Mouse (Mus musculus): ENCODE results near the gene Zc3h12a. TPM values are rescaled to one million over a fixed set of nuclear protein-coding genes. Genes with fewer than 3 reads are reported as not detected.

Gene Zc3h12a
- polyA plus RNA-seq (2014; fragmentation: Nextera tagmentation; extraction: Ambion mirVana), result 0.31 and 0.45 TPM in 2 replicates

GRCm38 (mm10) chr4:125127305-125128084, at the start of gene Zc3h12a:
TSS of gene Zc3h12a (minus strand) at chr4:125127840.
- Histone ChIP-seq H3K4me2 (ENCODE audit: low read depth, low read length) (peak within 1 kb of the TSS; percentile 92), H3K9me3 (replicated peaks; ENCODE audit: control insufficient read depth, low read length) (no peaks in the 10 kb centered on the region), H3K4me3 (ENCODE audit: low read depth, low read length) (peak within 1 kb of the TSS; percentile 54), H3K9ac (replicated peaks; ENCODE audit: low read length) (peak within 1 kb of the TSS; percentile 27), H3K27me3 (ENCODE audit: control insufficient read depth, insufficient read depth, low read length) (no peaks in the 10 kb centered on the region; the same call in 1 of the 2 replicates), H3K27ac (replicated peaks; ENCODE audit: low read depth, low read length) (no peak within 1 kb of the TSS), H3K4me1 (ENCODE audit: control insufficient read depth, insufficient read depth, low read length) (no peaks in the 10 kb centered on the region), H3K36me3 (replicated peaks; ENCODE audit: control insufficient read depth, insufficient read depth, low read depth, low read length) (no peaks in the 10 kb centered on the region)
- WGBS, result 2% methylated on average over 62 of the region's 62 CpGs
- peak; percentile 90 for DNase-seq (ENCODE audit: low spot score)
- ATAC-seq (replicated peaks; ENCODE audit: insufficient number of reproducible peaks, low FRiP score, low TSS enrichment, low read depth), result peak; percentile 81

- H3K27ac ChIP-seq (replicated peaks; ENCODE audit: low read depth, low read length), result no peak overlapping the region
- no peaks in the 10 kb centered on the region for H3K27me3 ChIP-seq (ENCODE audit: control insufficient read depth, insufficient read depth, low read length)
- ATAC-seq (replicated peaks; ENCODE audit: insufficient number of reproducible peaks, low FRiP score, low TSS enrichment, low read depth) (no peak), DNase-seq (ENCODE audit: low spot score) (no peak)
- no peaks in the 10 kb centered on the region for H3K9me3 ChIP-seq (replicated peaks; ENCODE audit: control insufficient read depth, low read length)
- H3K36me3 ChIP-seq (replicated peaks; ENCODE audit: control insufficient read depth, insufficient read depth, low read depth, low read length), result no peaks in the 10 kb centered on the region
- H3K9ac ChIP-seq (replicated peaks; ENCODE audit: low read length), result no peak overlapping the region
- 29% methylated on average over 13 of the region's 13 CpGs for WGBS
- H3K4me3 ChIP-seq (ENCODE audit: low read depth, low read length), result no peak overlapping the region
- H3K4me2 ChIP-seq (ENCODE audit: low read depth, low read length), result no peak overlapping the region
- H3K4me1 ChIP-seq (ENCODE audit: control insufficient read depth, insufficient read depth, low read length), result no peaks in the 10 kb centered on the region
These were observed 49.1 kb upstream of the Zc3h12a start for GRCm38 (mm10) chr4:125176639-125177165.

GRCm38 (mm10) chr4:125176190-125176589, 48.5 kb upstream of the Zc3h12a start:
- H3K9me3 ChIP-seq (replicated peaks; ENCODE audit: control insufficient read depth, low read length), result no peaks in the 10 kb centered on the region
- no peak overlapping the region for H3K9ac ChIP-seq (replicated peaks; ENCODE audit: low read length)
- no peak overlapping the region for H3K4me2 ChIP-seq (ENCODE audit: low read depth, low read length)
- no peaks in the 10 kb centered on the region for H3K27me3 ChIP-seq (ENCODE audit: control insufficient read depth, insufficient read depth, low read length)
- DNase-seq (ENCODE audit: low spot score) (no peak), ATAC-seq (replicated peaks; ENCODE audit: insufficient number of reproducible peaks, low FRiP score, low TSS enrichment, low read depth) (no peak)
- H3K4me3 ChIP-seq (ENCODE audit: low read depth, low read length), result no peak overlapping the region
- H3K27ac ChIP-seq (replicated peaks; ENCODE audit: low read depth, low read length), result no peak overlapping the region
- H3K36me3 ChIP-seq (replicated peaks; ENCODE audit: control insufficient read depth, insufficient read depth, low read depth, low read length), result no peaks in the 10 kb centered on the region
- WGBS, result 85% methylated on average over 5 of the region's 5 CpGs
- no peaks in the 10 kb centered on the region for H3K4me1 ChIP-seq (ENCODE audit: control insufficient read depth, insufficient read depth, low read length)

DNA sequence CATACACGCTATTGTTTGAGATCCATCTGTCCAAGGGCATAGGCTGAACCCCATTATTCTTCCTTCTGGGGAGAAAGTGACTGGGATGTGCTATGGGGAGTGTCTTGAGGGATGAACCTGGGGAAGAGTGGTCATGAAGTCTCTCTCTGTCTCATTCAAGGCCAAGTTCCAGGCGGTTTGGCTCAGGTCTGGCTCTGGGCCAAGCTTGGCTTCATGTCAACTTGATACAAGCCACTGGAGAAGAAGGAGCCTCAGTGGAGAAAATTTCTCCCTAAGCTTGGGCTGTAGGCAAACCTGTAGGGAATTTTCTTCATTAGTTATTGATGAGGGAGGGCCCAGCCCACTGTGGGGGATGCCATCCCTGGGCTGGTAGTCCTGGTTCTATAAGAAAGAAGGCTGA, 48.0 kb upstream of the Zc3h12a start:
- Histone ChIP-seq H3K4me1 (ENCODE audit: control insufficient read depth, insufficient read depth, low read length) (no peaks in the 10 kb centered on the region), H3K36me3 (replicated peaks; ENCODE audit: control insufficient read depth, insufficient read depth, low read depth, low read length) (no peaks in the 10 kb centered on the region), H3K9me3 (replicated peaks; ENCODE audit: control insufficient read depth, low read length) (no peaks in the 10 kb centered on the region), H3K27me3 (ENCODE audit: control insufficient read depth, insufficient read depth, low read length) (no peaks in the 10 kb centered on the region), H3K27ac (replicated peaks; ENCODE audit: low read depth, low read length) (no peak overlapping the region), H3K4me3 (ENCODE audit: low read depth, low read length) (no peak overlapping the region), H3K4me2 (ENCODE audit: low read depth, low read length) (no peak overlapping the region), H3K9ac (replicated peaks; ENCODE audit: low read length) (no peak overlapping the region)
- DNase-seq (ENCODE audit: low spot score) (no peak), ATAC-seq (replicated peaks; ENCODE audit: insufficient number of reproducible peaks, low FRiP score, low TSS enrichment, low read depth) (no peak)
- 86% methylated on average over 2 of the region's 2 CpGs for WGBS

DNA sequence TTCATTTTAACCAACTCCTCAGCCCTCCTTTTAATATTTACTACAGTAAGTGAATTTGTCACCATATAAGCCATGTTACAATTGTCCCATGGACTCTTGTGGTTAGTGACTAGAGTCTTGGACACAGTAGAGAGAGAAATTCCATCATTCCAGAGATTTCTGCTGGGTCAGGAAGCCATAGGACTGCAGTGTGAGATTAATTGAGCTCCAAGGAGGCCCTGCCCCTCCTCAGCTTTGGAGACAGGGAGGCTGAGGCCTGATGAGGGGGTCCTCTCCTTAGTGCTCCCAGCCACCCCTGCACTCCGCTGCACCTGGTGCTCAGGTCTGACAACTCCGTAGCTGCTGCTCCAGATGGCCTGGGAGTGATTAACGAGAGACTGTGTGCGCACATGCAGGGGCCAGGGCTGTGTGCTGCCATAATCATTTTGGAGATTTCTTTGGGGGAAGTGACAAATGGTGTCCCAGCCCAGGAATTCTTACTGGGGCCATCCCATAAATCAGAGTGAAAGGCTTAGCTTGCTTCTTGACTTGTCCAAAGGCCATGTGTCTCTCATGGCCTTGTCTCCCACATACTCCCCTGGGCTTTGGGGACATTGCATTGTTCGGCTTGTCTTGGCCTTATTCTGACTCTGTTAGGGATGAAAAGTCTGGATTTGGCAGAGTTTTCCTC, 47.0 kb upstream of the Zc3h12a start:
- 64% methylated on average over 5 of the region's 5 CpGs for WGBS
- Histone ChIP-seq H3K27me3 (ENCODE audit: control insufficient read depth, insufficient read depth, low read length) (no peaks in the 10 kb centered on the region), H3K27ac (replicated peaks; ENCODE audit: low read depth, low read length) (no peak overlapping the region), H3K9me3 (replicated peaks; ENCODE audit: control insufficient read depth, low read length) (no peaks in the 10 kb centered on the region), H3K9ac (replicated peaks; ENCODE audit: low read length) (no peak overlapping the region), H3K4me2 (ENCODE audit: low read depth, low read length) (no peak overlapping the region), H3K36me3 (replicated peaks; ENCODE audit: control insufficient read depth, insufficient read depth, low read depth, low read length) (no peaks in the 10 kb centered on the region), H3K4me1 (ENCODE audit: control insufficient read depth, insufficient read depth, low read length) (no peaks in the 10 kb centered on the region), H3K4me3 (ENCODE audit: low read depth, low read length) (no peak overlapping the region)
- no peak for ATAC-seq (replicated peaks; ENCODE audit: insufficient number of reproducible peaks, low FRiP score, low TSS enrichment, low read depth)
- no peak for DNase-seq (ENCODE audit: low spot score)

- H3K27ac ChIP-seq (replicated peaks; ENCODE audit: low read depth, low read length), result no peak overlapping the region
- ATAC-seq (replicated peaks; ENCODE audit: insufficient number of reproducible peaks, low FRiP score, low TSS enrichment, low read depth) (no peak), DNase-seq (ENCODE audit: low spot score) (no peak)
- H3K9ac ChIP-seq (replicated peaks; ENCODE audit: low read length), result no peak overlapping the region
- H3K4me1 ChIP-seq (ENCODE audit: control insufficient read depth, insufficient read depth, low read length), result no peaks in the 10 kb centered on the region
- no peaks in the 10 kb centered on the region for H3K27me3 ChIP-seq (ENCODE audit: control insufficient read depth, insufficient read depth, low read length)
- WGBS, result 71% methylated on average over 5 of the region's 5 CpGs
- no peak overlapping the region for H3K4me2 ChIP-seq (ENCODE audit: low read depth, low read length)
- no peak overlapping the region for H3K4me3 ChIP-seq (ENCODE audit: low read depth, low read length)
- H3K9me3 ChIP-seq (replicated peaks; ENCODE audit: control insufficient read depth, low read length), result no peaks in the 10 kb centered on the region
- H3K36me3 ChIP-seq (replicated peaks; ENCODE audit: control insufficient read depth, insufficient read depth, low read depth, low read length), result no peaks in the 10 kb centered on the region
These were observed 45.5 kb upstream of the Zc3h12a start for GRCm38 (mm10) chr4:125173150-125173549.

- Histone ChIP-seq H3K4me3 (ENCODE audit: low read depth, low read length) (no peak overlapping the region), H3K27ac (replicated peaks; ENCODE audit: low read depth, low read length) (no peak overlapping the region), H3K27me3 (ENCODE audit: control insufficient read depth, insufficient read depth, low read length) (no peaks in the 10 kb centered on the region), H3K4me1 (ENCODE audit: control insufficient read depth, insufficient read depth, low read length) (no peaks in the 10 kb centered on the region), H3K36me3 (replicated peaks; ENCODE audit: control insufficient read depth, insufficient read depth, low read depth, low read length) (no peaks in the 10 kb centered on the region), H3K9me3 (replicated peaks; ENCODE audit: control insufficient read depth, low read length) (no peaks in the 10 kb centered on the region), H3K9ac (replicated peaks; ENCODE audit: low read length) (no peak overlapping the region), H3K4me2 (ENCODE audit: low read depth, low read length) (no peak overlapping the region)
- ATAC-seq (replicated peaks; ENCODE audit: insufficient number of reproducible peaks, low FRiP score, low TSS enrichment, low read depth) (no peak), DNase-seq (ENCODE audit: low spot score) (no peak)
- WGBS, result 89% methylated on average over 13 of the region's 13 CpGs
These were observed 45.1 kb upstream of the Zc3h12a start for GRCm38 (mm10) chr4:125172736-125173135.

DNA sequence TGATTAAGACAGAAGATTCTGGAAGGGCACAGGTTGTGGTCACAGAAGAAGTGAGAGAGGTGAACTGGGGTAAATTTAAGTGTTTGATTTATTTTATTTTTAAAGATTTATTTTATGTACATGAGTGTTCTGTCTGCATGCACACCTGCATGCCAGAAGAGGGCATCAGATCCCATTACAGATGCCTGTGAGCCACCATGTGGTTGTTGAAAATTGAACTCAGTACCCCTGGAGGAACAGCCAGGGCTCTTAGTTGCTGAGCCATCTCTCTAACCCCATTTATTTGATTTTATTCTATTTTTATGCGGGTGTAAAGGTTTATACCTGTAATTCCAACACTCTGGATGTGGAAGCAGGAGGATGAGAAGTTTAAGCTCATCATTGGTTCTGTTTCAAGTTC, 40.1 kb upstream of the Zc3h12a start:
- no peak for DNase-seq (ENCODE audit: low spot score)
- no peak for ATAC-seq (replicated peaks; ENCODE audit: insufficient number of reproducible peaks, low FRiP score, low TSS enrichment, low read depth)
- Histone ChIP-seq H3K27me3 (ENCODE audit: control insufficient read depth, insufficient read depth, low read length) (no peaks in the 10 kb centered on the region), H3K9ac (replicated peaks; ENCODE audit: low read length) (no peak overlapping the region), H3K9me3 (replicated peaks; ENCODE audit: control insufficient read depth, low read length) (no peaks in the 10 kb centered on the region), H3K36me3 (replicated peaks; ENCODE audit: control insufficient read depth, insufficient read depth, low read depth, low read length) (no peaks in the 10 kb centered on the region), H3K4me3 (ENCODE audit: low read depth, low read length) (no peak overlapping the region), H3K4me1 (ENCODE audit: control insufficient read depth, insufficient read depth, low read length) (no peaks in the 10 kb centered on the region), H3K27ac (replicated peaks; ENCODE audit: low read depth, low read length) (no peak overlapping the region), H3K4me2 (ENCODE audit: low read depth, low read length) (no peak overlapping the region)
- 76% methylated on average over 1 of the region's 1 CpGs for WGBS

All from embryonic facial prominence, embryonic 11.5 days (tissue).